Mouse (Mus musculus): ENCODE measurements around the gene Zfp326.

The Zfp326 gene

GRCm38 (mm10) chr5:105941951-105942350, 65.6 kb downstream of the Zfp326 start:
- no peak for DNase-seq (ENCODE audit: low read depth, low spot score)

All from mesoderm, embryonic 11.5 days (tissue).